Mouse (Mus musculus) skeletal muscle tissue, adult 2 months (tissue): ENCODE results near the gene Lipa.

Experiments
- DNase-seq: peaks from one replicate; pipeline ENCODE4 v3.0.0-alpha.2; 2012; ENCODE audit warnings: low read depth, low spot score

Lipa gene

DNA sequence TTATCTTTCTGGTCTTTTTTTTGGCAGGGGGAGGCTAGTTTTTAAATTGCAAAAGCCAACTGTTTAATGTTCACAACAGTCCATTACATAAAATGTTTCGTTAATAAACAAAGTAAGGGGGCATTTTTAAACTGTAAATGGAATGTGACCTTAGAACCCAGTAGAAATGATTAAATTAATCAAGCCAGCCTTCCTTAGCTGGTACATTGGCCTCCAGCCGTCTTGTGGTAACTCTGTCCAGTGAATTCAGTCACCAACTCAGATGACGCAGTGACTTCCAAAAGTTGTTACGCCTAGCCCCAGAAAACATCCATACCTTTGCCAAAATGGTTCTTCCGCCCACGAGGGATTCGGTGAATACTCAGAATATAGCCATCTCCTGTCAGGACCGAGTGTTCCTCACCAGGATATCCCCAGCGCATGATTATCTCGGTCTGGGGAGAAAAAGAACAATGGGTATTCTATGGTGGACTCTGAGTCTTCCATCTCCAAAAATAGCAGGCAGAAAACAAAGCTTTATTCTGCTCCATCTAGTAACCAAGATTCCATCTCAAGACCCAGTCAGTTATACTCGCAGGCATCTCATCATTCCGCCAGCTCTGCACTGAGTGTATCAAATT lies 4.1 kb downstream of the Lipa start:
- DNase-seq: no peak

DNA sequence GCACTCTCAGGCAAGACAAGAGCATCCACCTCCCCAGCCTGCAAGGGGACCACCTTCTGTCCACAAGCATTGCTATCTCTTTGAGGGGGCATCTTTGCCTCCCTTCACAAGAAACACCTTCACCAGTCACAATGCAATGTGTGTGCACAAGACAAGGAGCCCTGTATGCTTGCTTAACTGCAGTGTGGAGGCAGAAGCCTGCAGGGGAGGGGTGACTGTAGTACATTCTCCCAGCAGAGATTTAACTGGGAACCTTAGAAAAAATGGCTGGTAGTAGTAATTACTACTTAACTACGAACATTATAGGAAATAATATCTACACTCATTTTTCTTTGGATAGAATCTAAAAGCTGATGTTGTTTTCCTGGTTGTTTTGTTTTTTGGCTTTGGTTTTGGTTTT lies 5.3 kb downstream of the Lipa start:
- DNase-seq: no peak

DNA sequence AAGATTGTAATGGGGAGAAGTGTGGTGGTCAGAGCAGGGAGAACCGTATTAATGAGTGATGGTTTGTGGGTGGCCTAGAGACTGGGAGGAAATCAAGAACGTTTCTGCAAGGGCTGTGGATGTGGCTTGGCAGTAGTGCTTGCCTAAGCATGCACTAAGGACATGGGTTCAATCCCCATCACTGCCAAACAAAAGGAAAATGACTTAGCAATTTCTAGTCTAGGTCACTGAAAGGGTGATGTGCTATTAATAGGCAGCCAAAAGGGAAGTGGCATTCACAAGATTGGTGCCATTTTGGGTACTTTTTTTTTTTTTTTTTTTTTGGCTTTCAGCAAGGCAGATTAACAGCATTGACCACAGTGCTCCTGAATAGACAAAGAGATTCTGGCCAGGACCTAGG lies 5.9 kb downstream of the Lipa start:
- no peak for DNase-seq

DNA sequence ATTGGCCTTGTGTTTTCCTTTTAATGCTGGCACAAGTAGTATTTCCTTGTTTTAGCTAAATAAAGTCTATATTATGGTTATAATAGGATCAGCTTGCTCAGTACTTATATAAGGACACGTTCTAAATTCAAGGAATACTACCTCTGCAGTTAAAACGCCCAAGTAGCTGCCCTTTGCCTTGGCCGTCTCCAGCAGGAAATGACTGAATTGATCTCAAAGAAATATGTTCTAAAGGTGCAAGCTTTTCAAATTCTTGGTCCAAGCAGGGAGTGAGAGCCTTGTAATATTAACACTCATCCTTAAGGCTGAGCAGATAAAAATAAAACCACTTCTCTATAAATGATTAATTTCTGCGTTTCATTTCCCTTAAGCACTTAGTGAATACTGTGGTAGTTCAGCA lies 7.2 kb downstream of the Lipa start:
- DNase-seq: no peak

DNA sequence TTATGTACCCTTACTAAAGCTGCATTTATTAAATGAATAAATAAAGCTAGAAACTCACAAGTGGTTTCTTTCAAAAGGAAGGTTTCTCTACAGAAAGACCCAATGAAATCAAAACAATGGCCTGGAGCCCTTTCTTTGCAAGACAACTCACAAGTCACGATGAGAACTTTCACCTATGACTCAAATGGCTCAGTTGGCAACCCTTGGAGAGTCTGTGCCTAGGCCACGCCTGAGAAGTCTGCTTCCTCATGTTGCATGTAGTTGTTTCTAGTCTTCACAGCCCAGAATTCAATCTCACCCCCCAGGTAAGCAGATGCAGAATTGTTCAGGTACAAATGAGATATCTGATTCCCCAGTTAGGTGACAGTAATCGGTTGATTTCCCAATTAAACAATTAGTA lies 7.6 kb downstream of the Lipa start:
- DNase-seq: no peak

DNA sequence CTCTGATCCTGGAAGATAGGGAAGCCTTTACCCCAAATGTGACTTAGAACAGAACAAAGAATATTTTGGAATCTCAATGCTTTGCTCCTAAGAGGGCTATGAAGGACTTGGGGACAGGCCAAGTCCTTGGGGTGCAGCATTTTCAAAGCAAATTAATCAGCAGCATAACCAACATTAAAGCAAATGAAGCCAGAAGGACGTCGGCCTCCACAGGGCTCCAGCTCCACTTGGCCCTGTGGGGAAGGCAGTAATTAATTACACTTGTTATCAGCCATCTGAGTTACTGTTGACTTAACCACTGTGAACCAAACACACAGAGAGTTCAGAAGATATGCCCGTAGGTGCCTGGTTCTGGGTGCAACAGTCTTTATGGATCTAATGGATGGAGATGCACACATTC lies 8.5 kb downstream of the Lipa start:
- no peak for DNase-seq

DNA sequence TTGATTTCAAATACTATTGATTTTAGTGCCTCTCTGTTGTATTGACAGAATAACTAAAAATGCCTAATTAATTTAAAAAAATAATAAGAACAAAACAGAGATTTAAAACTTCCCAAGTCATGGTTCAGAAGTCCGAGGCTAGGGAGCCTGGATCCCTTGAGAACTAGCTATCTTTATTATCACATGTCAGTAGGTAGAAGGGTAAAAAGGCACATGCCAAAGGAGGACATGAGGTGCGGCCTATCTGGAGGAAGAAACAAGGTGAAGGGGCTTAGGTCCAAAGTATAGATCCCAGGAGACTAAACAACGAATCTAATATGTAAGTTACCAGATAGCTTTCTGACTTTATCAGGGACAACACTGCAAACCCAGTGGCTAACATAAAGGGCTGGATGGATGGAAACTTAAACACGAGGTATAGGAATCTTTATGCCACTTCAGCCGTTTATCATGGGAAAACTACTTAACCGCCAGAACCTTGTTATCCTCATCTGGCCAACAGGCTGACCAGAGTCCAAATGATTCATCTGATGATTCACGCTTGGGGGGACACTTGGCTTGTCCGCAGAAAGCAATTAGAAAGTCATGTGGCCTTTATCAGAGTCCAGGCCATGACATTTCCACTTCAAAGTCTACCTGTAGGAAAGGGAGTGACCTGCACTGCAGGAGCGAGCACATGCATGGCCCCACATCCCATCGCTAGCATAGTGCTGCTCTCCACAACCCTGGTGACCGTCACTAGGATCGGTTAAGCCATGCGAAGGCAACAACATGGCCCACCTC lies 9.3 kb downstream of the Lipa start:
- DNase-seq: no peak

DNA sequence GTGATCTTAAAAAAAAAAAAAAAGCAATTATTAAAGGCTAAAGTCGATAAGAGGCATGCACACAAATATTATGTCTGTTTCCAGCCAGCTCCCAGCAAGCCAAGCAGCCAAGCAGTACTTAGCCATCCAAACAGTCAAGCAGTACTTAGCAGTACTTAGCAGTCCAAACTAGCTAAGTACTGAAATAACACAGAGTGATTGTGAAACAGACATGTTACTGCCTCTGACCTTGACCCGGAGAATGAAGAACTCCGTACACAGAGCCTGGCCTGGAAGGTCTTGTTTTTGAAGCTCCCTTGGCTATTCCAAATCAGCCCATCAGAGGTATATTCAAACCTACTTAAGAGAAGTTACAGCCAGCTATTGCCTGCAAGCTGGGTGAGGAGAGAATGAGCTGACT lies 10.1 kb downstream of the Lipa start:
- DNase-seq: no peak

DNA sequence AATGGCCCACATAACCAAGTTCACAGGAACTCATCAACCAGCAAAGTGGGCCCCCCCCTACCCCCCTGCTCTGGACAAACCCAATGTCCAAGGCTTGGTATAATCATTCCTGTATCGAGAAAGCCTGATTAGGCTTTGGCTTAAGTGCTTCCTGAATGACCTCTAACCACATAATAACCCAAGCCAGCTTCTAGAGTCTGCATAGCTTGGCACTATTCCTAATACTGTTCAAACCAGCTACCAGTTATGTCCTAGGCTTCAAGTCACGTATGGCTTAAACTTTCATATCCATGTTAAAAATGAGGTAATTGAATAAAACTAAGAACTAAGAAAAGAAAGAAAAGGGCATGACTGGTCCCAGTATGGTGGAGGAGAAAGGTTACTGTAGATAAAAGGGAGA lies 10.9 kb downstream of the Lipa start:
- DNase-seq: no peak

DNA sequence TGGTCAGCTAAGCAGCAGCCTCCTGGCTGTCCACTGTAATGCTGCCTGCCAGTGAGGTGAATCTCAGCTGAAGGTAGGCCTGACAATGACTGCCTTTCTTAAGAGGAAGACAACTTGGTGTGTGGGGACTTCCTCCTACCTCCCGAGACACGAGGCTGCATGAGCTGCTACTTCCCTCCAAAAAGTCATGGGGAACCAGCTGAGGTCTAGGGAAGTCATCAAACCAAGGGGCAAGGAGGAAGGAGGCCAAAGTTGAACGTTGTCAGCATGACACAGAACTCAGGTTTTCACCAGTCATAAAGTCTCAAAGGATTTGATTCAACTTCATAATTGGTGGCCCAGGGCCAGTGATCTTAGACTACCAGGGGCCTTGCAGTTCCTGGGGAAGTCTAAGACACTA lies 11.6 kb downstream of the Lipa start:
- DNase-seq: no peak

DNA sequence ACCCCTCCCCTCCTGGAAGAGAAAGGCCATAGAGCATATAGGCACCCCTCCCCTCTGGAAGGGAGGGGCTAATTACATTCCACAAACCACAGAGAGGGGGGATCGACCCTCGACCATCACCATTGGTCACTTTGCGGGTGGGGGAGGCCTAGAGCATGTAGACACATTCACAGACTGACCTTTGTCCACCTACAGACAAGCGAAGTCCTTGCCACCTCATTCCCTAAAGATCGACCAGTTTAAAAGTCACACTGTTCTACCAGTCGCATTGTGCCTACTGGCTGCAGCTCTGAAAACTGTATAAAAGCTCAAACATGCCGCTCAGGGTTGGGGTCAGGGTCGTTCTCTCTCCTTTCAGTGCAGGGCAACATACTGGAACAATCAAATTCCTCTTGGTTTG lies 15.7 kb downstream of the Lipa start:
- DNase-seq: no peak

DNA sequence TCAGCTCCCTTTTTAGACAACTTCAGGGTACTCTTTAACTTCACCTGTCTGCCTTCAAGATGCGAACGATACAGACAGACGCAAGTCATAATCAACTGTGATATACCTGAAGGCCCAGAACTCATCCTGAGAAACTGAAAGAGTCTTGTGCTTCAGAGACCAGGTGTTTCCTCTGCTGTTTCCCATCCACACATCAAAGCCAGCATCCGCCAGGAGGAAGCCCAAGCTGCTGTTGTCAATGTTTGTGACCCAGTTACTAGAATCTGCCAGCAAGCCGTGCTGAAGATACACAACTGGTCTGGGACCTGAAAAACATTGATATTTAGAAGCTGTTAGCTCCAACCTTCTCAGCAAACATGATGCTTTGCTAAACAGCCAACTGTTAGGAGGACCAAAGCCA lies 16.6 kb downstream of the Lipa start:
- DNase-seq: no peak

DNA sequence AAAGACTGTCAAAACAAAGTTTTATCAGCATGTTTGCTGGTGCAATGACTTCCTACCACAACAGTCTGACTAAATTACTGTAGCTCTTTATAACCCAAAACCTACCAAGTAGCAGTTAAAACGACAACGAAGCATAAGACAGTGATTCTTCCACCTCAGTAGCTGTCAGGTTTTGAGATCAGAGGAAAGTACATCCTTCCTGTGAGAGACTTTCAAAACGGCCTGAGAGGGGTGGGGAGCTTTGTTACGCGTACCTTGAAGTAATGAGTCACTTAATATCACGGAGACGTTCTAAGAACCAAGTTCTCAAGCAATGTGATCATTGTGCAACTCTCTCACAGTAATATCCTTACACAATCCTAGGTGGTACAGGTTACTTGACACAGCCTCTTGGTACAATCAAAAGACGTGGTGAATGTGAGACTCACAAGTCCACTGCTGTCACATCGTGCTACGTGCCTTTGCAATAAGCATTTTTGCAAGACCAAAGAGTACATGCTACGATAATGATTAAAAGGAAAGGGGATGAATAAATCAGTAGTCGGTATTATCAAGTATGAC lies 22.0 kb downstream of the Lipa start:
- DNase-seq: no peak

DNA sequence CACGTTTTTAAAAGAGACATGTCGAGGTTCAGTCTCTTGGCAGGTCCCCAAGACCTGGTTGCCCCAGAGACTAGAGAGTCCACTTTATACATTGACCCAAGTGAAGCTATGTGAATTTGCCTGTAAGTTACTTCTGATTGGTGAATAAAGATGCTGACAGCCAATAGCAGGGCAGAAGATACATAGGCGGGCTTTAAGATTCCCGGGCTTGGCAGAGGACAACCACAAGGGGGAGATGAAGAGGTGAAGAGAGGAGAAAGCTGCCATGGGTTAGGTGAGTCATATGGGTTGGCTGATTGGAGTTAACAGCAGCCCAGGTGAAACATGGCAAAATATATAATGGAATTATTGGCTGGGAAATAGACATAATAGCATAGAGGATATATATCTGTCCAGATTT lies 26.5 kb downstream of the Lipa start:
- peak; percentile 33 for DNase-seq

DNA sequence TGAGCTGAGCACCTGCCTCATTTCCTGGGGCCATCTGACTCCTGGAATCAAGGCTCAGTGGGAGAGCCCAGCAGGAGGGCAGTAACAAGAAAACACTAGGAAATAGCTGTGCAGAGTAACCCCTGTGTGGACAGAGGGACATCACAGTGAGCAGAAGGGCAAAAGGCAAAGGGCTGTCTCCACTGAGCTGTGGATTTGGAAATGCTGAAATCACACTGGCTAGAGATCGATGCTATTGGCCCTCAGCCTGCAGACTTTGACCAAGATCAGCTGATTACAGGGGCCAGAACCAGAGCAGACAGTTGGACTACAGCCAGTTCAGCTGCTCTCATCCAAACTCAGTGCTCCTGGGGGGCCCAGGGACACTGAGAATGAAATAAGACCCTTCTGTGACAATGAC lies 30.9 kb downstream of the Lipa start:
- DNase-seq: no peak

DNA sequence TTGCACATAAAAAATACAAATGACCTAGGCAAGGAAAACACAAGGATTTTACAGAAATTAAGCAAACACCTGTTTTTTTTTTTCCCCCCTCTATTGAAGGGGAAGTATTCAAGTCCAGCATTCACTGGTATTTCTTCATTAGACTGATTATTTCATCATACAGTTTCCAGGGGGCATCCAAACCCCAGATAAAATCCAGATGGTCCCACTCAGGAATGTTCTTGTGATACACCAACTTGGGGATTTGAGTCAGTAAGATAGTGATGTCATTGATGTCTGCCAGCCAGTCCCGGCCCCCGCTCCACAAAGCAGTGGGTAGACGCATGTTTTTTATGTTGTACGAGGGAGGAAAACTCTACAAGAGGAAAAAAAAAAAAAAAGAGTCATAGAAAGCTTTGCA lies 33.4 kb downstream of the Lipa start:
- no peak for DNase-seq

DNA sequence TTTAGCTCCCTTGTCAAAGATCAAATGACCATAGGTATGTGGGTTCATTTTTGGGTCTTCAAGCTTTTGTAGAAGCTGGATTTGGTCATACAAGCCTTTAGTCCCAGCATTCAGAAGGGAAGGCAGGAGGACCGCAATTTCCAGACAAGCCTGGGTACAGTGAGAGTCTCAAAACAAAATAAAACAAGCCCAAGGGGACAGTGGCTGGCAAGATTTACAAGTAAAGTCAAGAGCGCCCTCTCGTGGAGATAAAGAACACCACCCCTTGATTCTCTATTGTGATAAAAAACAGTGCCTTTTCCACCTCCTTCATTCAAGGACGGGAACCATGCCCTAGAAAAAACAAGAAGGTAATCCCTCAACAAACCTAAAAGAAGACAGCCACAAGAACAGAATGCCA lies 43.7 kb downstream of the Lipa start:
- peak; percentile 59 for DNase-seq

DNA sequence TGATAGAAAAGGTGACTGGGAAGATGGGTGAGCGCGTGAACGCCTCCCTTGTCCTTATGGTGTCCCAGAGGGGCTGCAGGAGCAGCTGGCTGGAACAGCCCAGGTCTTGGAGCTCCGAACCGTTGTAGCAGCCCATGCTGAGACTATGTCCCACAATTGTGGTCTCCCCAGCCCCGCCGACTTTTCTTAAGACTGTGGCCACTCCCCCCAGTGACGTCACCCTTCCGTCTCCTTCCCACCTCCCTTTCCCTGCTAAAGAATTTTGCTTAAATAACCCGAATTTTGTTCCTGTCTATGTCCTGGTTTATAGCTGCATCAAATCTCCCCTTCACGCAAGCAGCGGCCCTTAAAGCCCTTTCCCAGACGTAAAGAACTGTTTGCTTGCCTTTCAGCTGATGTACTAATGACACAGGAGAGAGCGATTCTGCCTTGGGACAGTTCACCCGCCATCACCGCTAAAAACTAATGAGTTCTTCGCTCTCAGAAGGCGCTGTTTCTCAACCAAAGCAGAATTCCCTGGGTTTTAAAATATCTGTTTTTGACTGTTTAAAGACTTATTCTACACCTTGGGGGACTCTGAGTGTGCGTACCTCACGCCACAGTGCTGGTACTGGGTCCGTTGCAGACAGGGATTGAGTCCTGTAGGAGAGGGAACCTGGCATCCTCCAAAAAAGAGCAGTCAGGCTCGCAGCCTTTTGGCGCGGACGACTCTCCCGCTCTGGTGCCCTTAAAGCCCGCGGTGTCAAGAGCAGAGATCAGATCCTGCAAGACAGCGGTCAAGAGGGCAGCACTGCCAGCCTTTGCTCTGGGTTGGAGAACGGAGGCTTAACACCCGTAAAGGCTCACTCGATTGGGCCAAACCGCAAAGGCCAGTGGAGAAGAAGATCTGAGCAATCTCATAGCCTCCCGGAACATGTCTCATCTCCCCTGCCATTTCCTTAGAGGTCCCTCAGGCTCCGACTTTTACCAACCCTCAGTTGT lies 52.0 kb downstream of the Lipa start, which contains the start of gene Ch25h:
Gene Ch25h, minus strand, starts transcription at position 174 of the 981 bp plus-strand sequence.
- peak; percentile 29 for DNase-seq

DNA sequence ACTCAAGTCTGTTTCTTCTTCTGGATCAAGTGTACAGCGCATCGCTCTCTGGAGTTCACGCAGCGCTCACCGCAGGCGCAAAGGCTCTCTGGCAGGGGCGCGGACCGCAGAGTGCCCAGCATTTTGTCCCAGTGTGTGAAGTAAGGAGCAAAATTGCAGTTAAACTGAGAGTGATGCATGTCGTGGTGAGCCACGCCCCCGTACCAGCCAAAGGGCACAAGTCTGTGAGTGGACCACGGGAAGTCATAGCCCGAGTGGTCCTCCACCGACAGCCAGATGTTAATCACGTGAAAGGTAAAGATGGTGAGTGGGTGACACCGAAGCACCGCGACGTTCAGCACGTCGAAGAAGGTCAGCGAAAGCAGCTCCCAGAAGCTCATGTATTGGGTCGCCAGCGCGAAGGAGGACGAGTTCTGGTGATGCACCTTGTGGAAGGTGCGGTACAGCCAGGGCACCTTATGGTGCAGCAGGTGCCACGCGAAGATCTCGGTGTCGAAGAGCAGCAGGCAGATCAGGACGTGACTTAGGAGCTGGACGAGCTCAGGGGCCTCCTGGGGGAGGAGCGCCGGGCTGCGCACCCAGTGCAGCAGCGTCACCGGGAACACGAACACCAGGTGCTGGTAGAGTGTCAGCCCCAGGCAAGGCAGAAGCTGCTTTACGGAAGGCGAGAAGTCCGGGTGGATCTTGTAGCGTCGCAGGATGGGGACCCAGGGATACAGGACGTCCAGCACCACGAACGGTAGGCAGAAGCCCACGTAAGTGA lies 52.9 kb downstream of the Lipa start:
- DNase-seq: no peak

DNA sequence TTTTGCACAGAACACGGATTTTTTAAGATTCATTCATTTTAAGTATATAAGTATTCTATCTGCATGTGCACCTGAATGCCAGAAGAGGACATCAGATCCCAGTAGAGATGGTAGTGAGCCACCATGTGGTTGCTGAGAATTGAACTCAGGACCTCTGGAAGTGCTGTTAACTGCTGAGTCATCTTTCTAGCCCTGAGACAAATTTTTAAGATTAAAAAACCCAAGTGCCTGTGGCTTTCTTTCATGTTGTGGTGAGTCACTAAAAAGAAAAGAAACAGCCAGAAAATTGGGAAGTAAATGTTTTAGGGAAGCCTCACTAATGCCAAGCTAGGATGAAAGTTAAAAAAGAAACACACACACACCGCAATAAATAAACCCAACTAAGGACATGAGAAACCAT lies 55.6 kb downstream of the Lipa start:
- DNase-seq: no peak

DNA sequence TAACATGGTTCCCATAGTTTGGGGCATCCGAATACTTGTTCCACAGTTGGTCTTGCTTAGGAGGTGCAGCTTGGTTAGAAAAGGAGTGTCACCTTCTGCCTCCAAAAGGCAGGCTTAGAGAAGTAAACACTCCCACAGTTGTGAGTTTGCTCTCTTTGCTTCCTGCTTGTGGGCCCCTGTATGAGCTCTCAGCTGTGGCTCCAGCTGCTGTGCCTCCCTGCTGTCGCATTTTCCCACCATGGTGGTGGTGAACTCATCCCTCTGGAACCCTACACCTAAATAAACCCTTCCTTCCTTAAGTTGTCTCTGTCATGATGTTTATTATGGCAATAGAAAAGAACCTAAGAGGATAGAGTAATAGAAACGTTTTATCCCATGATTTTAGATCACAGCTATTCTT lies 58.5 kb downstream of the Lipa start:
- DNase-seq: no peak
